Mouse (Mus musculus): ENCODE results near the gene Myo10.

Myo10 gene

GRCm38 (mm10) chr15:25805336-25806110 is 183.2 kb downstream of the Myo10 start:
- DNase-seq: peak; percentile 87 to 90

- no peak for DNase-seq
These were observed 184.0 kb downstream of the Myo10 start for GRCm38 (mm10) chr15:25806363-25806762.

GRCm38 (mm10) chr15:25806878-25807277 is 184.6 kb downstream of the Myo10 start:
- DNase-seq: no peak

- no peak for DNase-seq
These were observed 186.5 kb downstream of the Myo10 start for GRCm38 (mm10) chr15:25808677-25809460.

GRCm38 (mm10) chr15:25809669-25810068 is 187.3 kb downstream of the Myo10 start:
- no peak for DNase-seq

- DNase-seq: no peak
These were observed 189.5 kb downstream of the Myo10 start for GRCm38 (mm10) chr15:25811834-25812250.

- no peak for DNase-seq
These were observed 190.2 kb downstream of the Myo10 start for GRCm38 (mm10) chr15:25812479-25812878.

GRCm38 (mm10) chr15:25814535-25814934 is 192.2 kb downstream of the Myo10 start:
- no peak for DNase-seq

GRCm38 (mm10) chr15:25817191-25817590 is 194.9 kb downstream of the Myo10 start:
- DNase-seq: no peak

GRCm38 (mm10) chr15:25821981-25822380 is 199.7 kb downstream of the Myo10 start:
- DNase-seq: no peak

GRCm38 (mm10) chr15:25822656-25823055 is 200.3 kb downstream of the Myo10 start:
- no peak for DNase-seq

- no peak for DNase-seq
These were observed 204.2 kb downstream of the Myo10 start for GRCm38 (mm10) chr15:25826531-25826961.

- DNase-seq: no peak
These were observed 206.1 kb downstream of the Myo10 start for GRCm38 (mm10) chr15:25828464-25828863.

GRCm38 (mm10) chr15:25830426-25830825 is 208.1 kb downstream of the Myo10 start:
- DNase-seq: no peak

GRCm38 (mm10) chr15:25834282-25834681 is 212.0 kb downstream of the Myo10 start:
- DNase-seq: no peak

- DNase-seq: no peak
These were observed 212.8 kb downstream of the Myo10 start for GRCm38 (mm10) chr15:25834920-25835674.

GRCm38 (mm10) chr15:25842462-25843085 is 220.2 kb downstream of the Myo10 start:
- DNase-seq: peak in 1 of 2 experiments; percentile 15

GRCm38 (mm10) chr15:25843086-25843991 is 221.0 kb downstream of the Myo10 start, which contains the start of gene Retreg1:
Gene Retreg1, plus strand, starts transcription at chr15:25843180.
- peak; percentile 73 to 76 for DNase-seq

GRCm38 (mm10) chr15:25844013-25844570 is 221.8 kb downstream of the Myo10 start:
- DNase-seq: no peak

GRCm38 (mm10) chr15:25844771-25845170 is 222.4 kb downstream of the Myo10 start:
- DNase-seq: no peak

GRCm38 (mm10) chr15:25847576-25848168 is 225.3 kb downstream of the Myo10 start:
- DNase-seq: no peak

All from cerebellum, postnatal 14 days (tissue).